Mouse (Mus musculus) left cerebral cortex, postnatal 25 days (tissue): ENCODE measurements at regions not wholly inside any gene's neighbourhood (a gene's known extent, or its start where the extent isn't known, plus 50 kb on each side); places are given as distances from the start of the nearest gene placed in this dataset.

Experiments used
- DNase-seq, 2 experiments: peaks; one replicate each; pipeline ENCODE4 v3.0.0; 2022; ENCODE audit warnings: low spot score in 2 of 2, mixed read lengths in 1 of 2
- intact Hi-C: fragments of 180-260 bp; cut with DNase I; formaldehyde crosslinking; loops from one replicate; pipeline ENCODE4 v1.15.1; 2025

DNA sequence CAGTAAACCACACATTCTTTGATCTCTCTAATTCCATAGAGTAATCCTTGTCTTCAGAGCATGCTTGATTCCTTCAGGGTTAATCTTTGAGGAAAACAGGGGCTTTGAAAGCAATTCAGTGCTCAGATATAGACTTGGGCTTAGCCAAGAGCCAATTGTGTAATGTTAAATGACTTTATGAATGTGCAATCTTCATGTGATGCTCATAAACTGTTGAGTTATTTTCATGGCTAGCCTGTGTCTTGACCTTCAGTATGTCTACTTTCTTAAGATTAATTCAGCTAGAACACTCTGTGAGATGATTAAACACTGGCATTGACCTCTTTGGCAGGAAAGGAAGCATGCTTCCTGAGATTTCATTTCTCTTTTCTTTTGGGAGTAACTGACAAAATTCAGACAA, 147.8 kb downstream of the Gabrg2 start:
- no peak for DNase-seq
- intact Hi-C loops: no loop called here

- no peak for DNase-seq
- intact Hi-C loops: no loop called here
Measured at GRCm38 (mm10) chr11:41825978-41826679, 174.5 kb downstream of the Gabrg2 start.

DNA sequence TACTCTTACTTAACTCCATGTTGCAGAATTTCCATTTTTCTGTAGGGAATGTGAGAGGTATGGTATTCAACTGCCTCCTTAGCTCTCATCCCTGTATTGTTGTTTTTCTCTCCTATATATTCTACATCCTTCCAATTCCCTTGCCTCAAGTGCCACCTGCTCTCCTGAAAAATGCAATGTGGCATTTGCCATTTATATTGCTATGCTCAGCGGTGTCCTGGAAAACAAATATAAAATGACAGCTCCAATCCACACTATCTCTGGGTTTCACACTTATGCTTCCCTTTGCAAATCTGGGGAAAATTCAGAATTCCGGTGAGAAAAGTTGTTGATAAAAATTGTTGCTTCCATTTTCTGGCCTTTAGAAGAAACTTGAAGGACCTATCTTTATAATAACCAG, 182.6 kb downstream of the Gabrg2 start:
- intact Hi-C loops: loop anchor here (1.0 to 10.0 kb wide), 4 partner anchors 163 to 1033 kb away; no protein-coding TSS in a partner anchor
- peak in 1 of 2 experiments; percentile 74 for DNase-seq

DNA sequence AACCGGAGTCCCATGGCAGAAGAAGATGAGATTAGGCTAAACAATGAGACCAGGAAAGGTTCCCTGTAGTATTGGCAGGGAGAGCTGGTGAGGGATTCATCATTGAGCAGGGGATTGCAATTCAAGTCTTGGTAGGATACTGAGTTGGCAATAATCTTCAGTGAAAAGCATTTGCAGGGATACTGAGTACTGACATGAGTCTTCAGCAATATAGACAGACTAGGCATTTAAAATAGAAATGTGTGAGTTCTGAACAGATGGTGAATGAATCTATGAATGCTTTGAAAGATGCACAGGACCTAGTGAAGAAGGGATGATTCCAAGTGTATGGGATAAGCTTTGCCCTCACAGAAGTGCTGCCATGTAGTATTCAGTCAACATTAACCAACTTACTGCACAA, 187.7 kb downstream of the Gabrg2 start:
- intact Hi-C loops: loop anchor here (10.0 kb wide), 2 partner anchors 232 to 1028 kb away; no protein-coding TSS in a partner anchor

GRCm38 (mm10) chr11:41808897-41809296, 191.8 kb downstream of the Gabrg2 start:
- DNase-seq: no peak
- intact Hi-C loops: no loop called here

More for the DNA sequence above, 187.7 kb downstream of the Gabrg2 start:
- DNase-seq: peak in 1 of 2 experiments; percentile 70

- intact Hi-C loops: no loop called here
- DNase-seq: no peak
Measured at GRCm38 (mm10) chr11:41792206-41792605, 208.5 kb downstream of the Gabrg2 start.
